Mouse (Mus musculus): ENCODE data around the gene Ndufs8. TPM values are rescaled to one million over a fixed set of nuclear protein-coding genes. Genes with fewer than 3 reads are reported as not detected.

Gene Ndufs8
- total and polyA plus RNA-seq, 3 experiments = 195 to 248 (median 216) TPM

GRCm38 (mm10) chr19:3884325-3884990 lies 28.1 kb downstream of the Ndufs8 start:
- TF ChIP-seq ZMIZ1 (IDR thresholded peaks at IDR 0.05; ENCODE audit: low read depth, low read length) = no peak
- no peak for TF ChIP-seq UBTF (IDR thresholded peaks at IDR 0.05; ENCODE audit: low read depth, low read length)
- TF ChIP-seq CHD1 (IDR thresholded peaks at IDR 0.05; ENCODE audit: low read depth, low read length) = no peak
- TF ChIP-seq JUND (conservative IDR thresholded peaks at IDR 0.05; ENCODE audit: low read depth, low read length) = no peak
- TF ChIP-seq E2F4 (IDR thresholded peaks at IDR 0.05; ENCODE audit: insufficient replicate concordance, low read depth, low read length) = no peak
- no peak for TF ChIP-seq EP300 (IDR thresholded peaks at IDR 0.05; ENCODE audit: low read length)
- TF ChIP-seq USF1 (IDR thresholded peaks at IDR 0.05; ENCODE audit: low read depth, low read length) = no peak
- no peak for TF ChIP-seq TBP (conservative IDR thresholded peaks at IDR 0.05; ENCODE audit: low read depth, low read length)
- no peak for TF ChIP-seq GABPA (IDR thresholded peaks at IDR 0.05; ENCODE audit: insufficient replicate concordance, low read depth, low read length)
- TF ChIP-seq MAX (IDR thresholded peaks at IDR 0.05; ENCODE audit: low read length) = no peak
- no peak for TF ChIP-seq BHLHE40 (IDR thresholded peaks at IDR 0.05; ENCODE audit: low read depth, low read length)
- H3K4me1 ChIP-seq (ENCODE audit: control insufficient read depth in 1 of 2, insufficient read depth in 2 of 2) = peaks cover 0 to 7% of the 10 kb centered on the region in 2 experiments; a peak in 2 of 4 replicates
- no peak overlapping the region for H3K27ac ChIP-seq (ENCODE audit: insufficient read depth, low read depth)
- no peaks in the 10 kb centered on the region for H3K9me3 ChIP-seq (replicated peaks; ENCODE audit: low read length)
- no peak for DNase-seq (ENCODE audit: extremely low read depth)
- H3K27me3 ChIP-seq (replicated peaks) = no peaks in the 10 kb centered on the region
- no peak overlapping the region for H3K4me2 ChIP-seq (ENCODE audit: insufficient read depth, low read depth, poor library complexity, severe bottlenecking)
- dilution Hi-C loops (cut with MboI; ENCODE audit: extremely low pct_ligation_motif_present, extremely low pct_unique_long_range_greater_than_20kb, low sequenced_read_pairs) (no loop called here), in situ Hi-C loops (cut with MboI; ENCODE audit: low pct_ligation_motif_present, low pct_unique_long_range_greater_than_20kb, low sequenced_read_pairs) (no loop called here)
- no peak overlapping the region for H3K4me3 ChIP-seq (replicated peaks in 1 of 3; ENCODE audit: low read depth in 2 of 3, low read length in 2 of 3, poor library complexity in 1 of 3)
- peaks cover 15 to 52% of the 10 kb centered on the region in 2 experiments for H3K36me3 ChIP-seq (replicated peaks in 1 of 2; ENCODE audit: control insufficient read depth in 1 of 2, insufficient read depth in 1 of 2, low read length in 1 of 2)
- H3K79me2 ChIP-seq (replicated peaks; ENCODE audit: control insufficient read depth, extremely low read depth, insufficient read depth, poor library complexity, severe bottlenecking) = no peaks in the 10 kb centered on the region
- H3K9ac ChIP-seq (ENCODE audit: insufficient read depth, low read depth) = no peak overlapping the region

DNA sequence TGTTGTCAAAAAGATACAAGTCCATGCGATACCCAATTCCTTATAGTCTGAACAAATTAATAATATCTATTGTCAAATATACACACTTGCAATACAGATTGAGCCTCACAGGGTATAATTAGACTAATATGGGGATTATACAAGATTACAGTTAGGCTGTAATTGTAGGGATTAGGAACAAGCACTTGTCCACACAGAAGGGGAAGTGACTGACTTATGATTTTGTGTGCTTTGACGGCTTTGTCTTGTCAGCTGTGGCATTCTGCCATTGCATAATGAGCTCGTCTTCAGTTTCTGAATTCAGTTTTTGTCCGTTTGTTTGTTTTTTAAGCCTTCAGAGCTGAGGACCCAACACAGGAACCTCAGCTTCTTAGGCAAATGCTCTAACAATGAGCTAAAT lies 30.4 kb downstream of the Ndufs8 start:
- Histone ChIP-seq H3K27me3 (replicated peaks) (no peaks in the 10 kb centered on the region), H3K4me2 (ENCODE audit: insufficient read depth, low read depth, poor library complexity, severe bottlenecking) (no peak overlapping the region), H3K27ac (ENCODE audit: insufficient read depth, low read depth) (no peak overlapping the region), H3K4me3 (replicated peaks in 1 of 3; ENCODE audit: low read depth in 2 of 3, low read length in 2 of 3, poor library complexity in 1 of 3) (no peak overlapping the region), H3K79me2 (replicated peaks; ENCODE audit: control insufficient read depth, extremely low read depth, insufficient read depth, poor library complexity, severe bottlenecking) (no peaks in the 10 kb centered on the region), H3K36me3 (replicated peaks in 1 of 2; ENCODE audit: control insufficient read depth in 1 of 2, insufficient read depth in 1 of 2, low read length in 1 of 2) (peaks cover 11 to 41% of the 10 kb centered on the region in 2 experiments), H3K9me3 (replicated peaks; ENCODE audit: low read length) (no peaks in the 10 kb centered on the region), H3K4me1 (ENCODE audit: control insufficient read depth in 1 of 2, insufficient read depth in 2 of 2) (peaks cover 0 to 7% of the 10 kb centered on the region in 2 experiments; a peak in 2 of 4 replicates), H3K9ac (ENCODE audit: insufficient read depth, low read depth) (no peak overlapping the region)
- dilution Hi-C loops (cut with MboI; ENCODE audit: extremely low pct_ligation_motif_present, extremely low pct_unique_long_range_greater_than_20kb, low sequenced_read_pairs) = no loop called here
- no peak for DNase-seq (ENCODE audit: extremely low read depth)
- TF ChIP-seq KAT2A (IDR thresholded peaks at IDR 0.05; ENCODE audit: insufficient replicate concordance, low read length) = no peak
- no peak for TF ChIP-seq EP300 (IDR thresholded peaks at IDR 0.05; ENCODE audit: low read length)
- no peak for TF ChIP-seq TBP (conservative IDR thresholded peaks at IDR 0.05; ENCODE audit: low read depth, low read length)
- no peak for TF ChIP-seq POLR2AphosphoS2 (IDR thresholded peaks at IDR 0.05; ENCODE audit: low read depth, low read length)
- no peak for TF ChIP-seq JUN (IDR thresholded peaks at IDR 0.05; ENCODE audit: insufficient read depth, low read depth, low read length)
- TF ChIP-seq SIN3A (IDR thresholded peaks at IDR 0.05; ENCODE audit: low read length) = no peak
- no peak for TF ChIP-seq E2F4 (IDR thresholded peaks at IDR 0.05; ENCODE audit: insufficient replicate concordance, low read depth, low read length)
- TF ChIP-seq RCOR1 (conservative IDR thresholded peaks at IDR 0.05; ENCODE audit: low read depth, low read length) = no peak
- TF ChIP-seq TCF12 (IDR thresholded peaks at IDR 0.05; ENCODE audit: low read depth, low read length) = no peak
- TF ChIP-seq USF1 (IDR thresholded peaks at IDR 0.05; ENCODE audit: low read depth, low read length) = no peak
- no peak for TF ChIP-seq CTCF (conservative IDR thresholded peaks at IDR 0.05 in 1 of 2, IDR thresholded peaks at IDR 0.05 in 1 of 2; ENCODE audit: low read depth in 2 of 2, low read length in 2 of 2)
- in situ Hi-C loops (cut with MboI; ENCODE audit: low pct_ligation_motif_present, low pct_unique_long_range_greater_than_20kb, low sequenced_read_pairs) = no loop called here

All from CH12.LX (cell line).